Mouse (Mus musculus): ENCODE measurements around the gene Isg15. TPM values are rescaled to one million over a fixed set of nuclear protein-coding genes. Genes with fewer than 3 reads are reported as not detected.

The Isg15 gene
- 1.7 and 2.3 TPM in 2 replicates for total RNA-seq (2014; rRNA removed)
- polyA plus RNA-seq (2015; fragmentation: Nextera tagmentation; extraction: Ambion mirVana) = 2.4 and 3.9 TPM in 2 replicates

DNA sequence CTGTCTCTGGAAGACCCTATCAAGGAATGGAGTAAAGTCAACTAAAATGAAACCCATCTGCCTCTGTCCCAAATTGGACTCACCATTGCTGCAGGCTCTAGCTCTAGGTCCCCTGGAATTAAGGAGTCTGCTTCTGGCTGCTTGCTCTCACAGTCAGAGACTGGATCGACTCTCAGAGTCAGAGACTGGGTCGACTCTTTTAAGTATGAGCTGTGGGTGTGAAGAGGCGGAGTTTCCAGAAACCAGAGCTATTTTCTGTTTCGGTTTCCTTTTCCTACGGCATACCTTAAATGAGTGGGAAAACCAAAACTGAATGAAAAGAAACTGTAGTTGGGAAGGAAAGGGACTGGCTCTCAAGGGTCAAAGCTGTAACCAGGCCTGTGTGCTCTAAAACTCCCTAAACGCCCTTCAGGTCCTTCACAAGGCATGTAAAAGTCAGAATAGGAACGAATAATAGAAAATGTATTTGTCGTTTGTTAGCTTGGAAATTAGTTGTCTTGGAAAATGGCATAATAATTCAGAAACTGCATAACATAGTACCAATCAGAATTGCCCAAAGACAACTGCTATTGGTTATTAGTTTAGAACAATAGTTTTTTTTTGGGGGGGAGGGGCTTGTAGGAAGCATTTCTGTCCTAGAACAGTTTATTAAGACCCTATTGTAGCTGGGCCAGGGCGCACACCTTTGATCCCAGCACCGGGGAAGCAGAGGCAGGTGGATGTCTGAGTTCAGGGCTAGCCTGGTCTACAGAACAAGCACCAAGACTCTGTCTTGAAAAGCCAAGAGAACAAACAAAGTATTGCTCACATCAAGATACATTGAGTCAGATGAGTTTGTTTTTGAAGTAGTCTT is at the start of gene Isg15:
Gene Isg15, minus strand, starts transcription at position 196 of the 853 bp plus-strand sequence.
- peaks cover 7% of the 10 kb centered on the region; the same call in 1 of the 2 replicates for H3K27me3 ChIP-seq (ENCODE audit: insufficient read depth, low read length)
- 0 out of 2 replicates have a peak within 1 kb of the TSS, but pooled peaks have one; percentile 9 for H3K4me2 ChIP-seq (ENCODE audit: low read depth, low read length, poor library complexity, severe bottlenecking)
- H3K4me1 ChIP-seq (ENCODE audit: insufficient read depth, low read length) = peaks cover 6% of the 10 kb centered on the region; the same call in 1 of the 2 replicates
- H3K27ac ChIP-seq (ENCODE audit: low read depth, low read length) = no peak within 1 kb of the TSS
- no peak within 1 kb of the TSS for H3K9ac ChIP-seq (replicated peaks; ENCODE audit: low read length, poor library complexity, severe bottlenecking)
- no peak for ATAC-seq (ENCODE audit: low FRiP score)
- H3K36me3 ChIP-seq (ENCODE audit: insufficient read depth, low read length) = no peaks in the 10 kb centered on the region
- 65% methylated on average over 10 of the region's 10 CpGs for WGBS
- no peaks in the 10 kb centered on the region for H3K9me3 ChIP-seq (ENCODE audit: low read length)
- DNase-seq (ENCODE audit: low spot score) = no peak
- H3K4me3 ChIP-seq (ENCODE audit: low read depth, low read length) = no peak within 1 kb of the TSS
- no peak for TF ChIP-seq CTCF (IDR thresholded peaks at IDR 0.05)

DNA sequence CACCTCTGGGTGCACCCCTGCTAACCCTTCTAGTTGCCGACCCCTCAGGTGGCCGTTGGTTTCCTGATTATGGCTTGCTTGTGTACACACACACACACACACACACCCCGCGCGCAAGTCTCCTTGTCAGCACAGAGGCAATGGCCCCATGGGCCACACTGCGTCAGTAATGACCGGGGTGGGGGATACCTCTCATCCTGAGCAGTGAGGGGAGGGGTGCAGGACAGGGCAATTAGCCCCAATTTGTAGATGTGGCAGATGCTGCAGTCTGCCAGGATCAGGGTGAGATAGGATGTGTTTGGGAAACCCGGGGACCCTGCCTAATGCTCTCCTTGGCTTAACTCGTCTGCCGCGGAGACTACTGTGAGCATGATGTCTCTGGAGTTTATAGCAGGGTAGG is 48.9 kb upstream of the Isg15 start:
- H3K36me3 ChIP-seq (ENCODE audit: insufficient read depth, low read length) = peaks cover 40% of the 10 kb centered on the region
- ATAC-seq (ENCODE audit: low FRiP score) (no peak), DNase-seq (ENCODE audit: low spot score) (no peak)
- H3K27ac ChIP-seq (ENCODE audit: low read depth, low read length) = no peak overlapping the region
- H3K4me2 ChIP-seq (ENCODE audit: low read depth, low read length, poor library complexity, severe bottlenecking) = no peak overlapping the region
- peaks cover 6% of the 10 kb centered on the region; the same call in 1 of the 2 replicates for H3K4me1 ChIP-seq (ENCODE audit: insufficient read depth, low read length)
- 52% methylated on average over 11 of the region's 11 CpGs for WGBS
- TF ChIP-seq CTCF (IDR thresholded peaks at IDR 0.05) = no peak
- H3K9ac ChIP-seq (replicated peaks; ENCODE audit: low read length, poor library complexity, severe bottlenecking) = no peak overlapping the region
- H3K9me3 ChIP-seq (ENCODE audit: low read length) = no peaks in the 10 kb centered on the region
- H3K27me3 ChIP-seq (ENCODE audit: insufficient read depth, low read length) = no peaks in the 10 kb centered on the region
- no peak overlapping the region for H3K4me3 ChIP-seq (ENCODE audit: low read depth, low read length)

DNA sequence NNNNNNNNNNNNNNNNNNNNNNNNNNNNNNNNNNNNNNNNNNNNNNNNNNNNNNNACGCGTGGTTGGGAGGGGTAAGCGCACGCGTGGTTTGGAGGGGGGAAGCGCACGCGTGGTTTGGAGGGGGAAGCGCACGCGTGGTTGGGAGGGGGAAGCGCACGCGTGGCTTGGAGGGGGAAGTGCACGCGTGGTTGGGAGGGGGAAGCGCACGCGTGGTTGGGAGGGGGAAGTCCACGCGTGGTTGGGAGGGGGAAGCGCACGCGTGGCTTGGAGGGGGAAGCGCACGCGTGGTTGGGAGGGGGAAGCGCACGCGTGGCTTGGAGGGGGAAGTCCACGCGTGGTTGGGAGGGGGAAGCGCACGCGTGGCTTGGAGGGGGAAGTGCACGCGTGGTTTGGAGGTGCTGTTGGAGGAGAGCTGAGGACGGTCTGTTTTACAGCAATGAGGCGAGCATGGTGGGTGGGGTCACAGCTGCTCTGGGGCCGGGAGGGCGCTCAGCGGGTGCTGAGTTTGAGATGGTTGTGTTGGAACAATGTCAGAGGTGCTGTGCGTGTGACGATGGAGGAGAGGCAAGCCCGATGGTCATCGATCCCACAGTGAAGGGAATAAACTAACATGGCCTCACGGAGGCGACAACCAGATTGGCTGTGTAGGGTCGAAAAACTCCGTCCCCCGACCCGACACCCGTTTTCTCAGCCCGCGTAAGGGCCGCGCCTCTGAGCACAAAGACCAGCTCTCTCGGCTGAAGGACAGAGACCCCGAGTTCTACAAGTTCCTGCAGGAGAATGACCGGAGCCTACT is 36.2 kb upstream of the Isg15 start:
- Histone ChIP-seq H3K4me1 (ENCODE audit: insufficient read depth, low read length) (peaks cover 4% of the 10 kb centered on the region), H3K4me3 (ENCODE audit: low read depth, low read length) (peak overlapping the region; percentile 87), H3K9ac (replicated peaks; ENCODE audit: low read length, poor library complexity, severe bottlenecking) (no peak overlapping the region), H3K9me3 (ENCODE audit: low read length) (no peaks in the 10 kb centered on the region), H3K27me3 (ENCODE audit: insufficient read depth, low read length) (no peaks in the 10 kb centered on the region), H3K27ac (ENCODE audit: low read depth, low read length) (no peak overlapping the region), H3K36me3 (ENCODE audit: insufficient read depth, low read length) (peaks cover 38% of the 10 kb centered on the region), H3K4me2 (ENCODE audit: low read depth, low read length, poor library complexity, severe bottlenecking) (peak overlapping the region; percentile 68; the same call in 1 of the 2 replicates)
- no peak for ATAC-seq (ENCODE audit: low FRiP score)
- 27% methylated on average over 54 of the region's 60 CpGs for WGBS
- no peak for TF ChIP-seq CTCF (IDR thresholded peaks at IDR 0.05)
- no peak for DNase-seq (ENCODE audit: low spot score)

GRCm38 (mm10) chr4:156235808-156236533 is 35.4 kb upstream of the Isg15 start, which contains the start of gene Noc2l:
TSS of gene Noc2l (plus strand) at chr4:156236010.
- Histone ChIP-seq H3K4me2 (ENCODE audit: low read depth, low read length, poor library complexity, severe bottlenecking) (peak within 1 kb of the TSS; percentile 68), H3K9ac (replicated peaks; ENCODE audit: low read length, poor library complexity, severe bottlenecking) (peak within 1 kb of the TSS; percentile 74), H3K27ac (ENCODE audit: low read depth, low read length) (peak within 1 kb of the TSS; percentile 92), H3K4me3 (ENCODE audit: low read depth, low read length) (peak within 1 kb of the TSS; percentile 87), H3K36me3 (ENCODE audit: insufficient read depth, low read length) (peaks cover 38% of the 10 kb centered on the region), H3K27me3 (ENCODE audit: insufficient read depth, low read length) (no peaks in the 10 kb centered on the region), H3K4me1 (ENCODE audit: insufficient read depth, low read length) (peaks cover 4% of the 10 kb centered on the region), H3K9me3 (ENCODE audit: low read length) (no peaks in the 10 kb centered on the region)
- peak; percentile 8; the same call in 1 of the 2 replicates for TF ChIP-seq CTCF (IDR thresholded peaks at IDR 0.05)
- DNase-seq (ENCODE audit: low spot score) (peak; percentile 93), ATAC-seq (ENCODE audit: low FRiP score) (peak; percentile 86)
- under 1% methylated on average over 88 of the region's 90 CpGs for WGBS

GRCm38 (mm10) chr4:156235360-156235770 is 34.7 kb upstream of the Isg15 start:
- no peaks in the 10 kb centered on the region for H3K27me3 ChIP-seq (ENCODE audit: insufficient read depth, low read length)
- H3K9ac ChIP-seq (replicated peaks; ENCODE audit: low read length, poor library complexity, severe bottlenecking) = peak overlapping the region; percentile 74
- peaks cover 4% of the 10 kb centered on the region for H3K4me1 ChIP-seq (ENCODE audit: insufficient read depth, low read length)
- ATAC-seq (ENCODE audit: low FRiP score) = peak; percentile 47
- no peaks in the 10 kb centered on the region for H3K9me3 ChIP-seq (ENCODE audit: low read length)
- H3K4me3 ChIP-seq (ENCODE audit: low read depth, low read length) = peak overlapping the region; percentile 87
- 1% methylated on average over 15 of the region's 15 CpGs for WGBS
- peak overlapping the region; percentile 68 for H3K4me2 ChIP-seq (ENCODE audit: low read depth, low read length, poor library complexity, severe bottlenecking)
- TF ChIP-seq CTCF (IDR thresholded peaks at IDR 0.05) = peak; percentile 55; the same call in 1 of the 2 replicates
- peak overlapping the region; percentile 92 for H3K27ac ChIP-seq (ENCODE audit: low read depth, low read length)
- peak; percentile 84 for DNase-seq (ENCODE audit: low spot score)
- peaks cover 38% of the 10 kb centered on the region for H3K36me3 ChIP-seq (ENCODE audit: insufficient read depth, low read length)

Data from midbrain, postnatal 0 days (tissue).